Mouse (Mus musculus) heart, postnatal 0 days (tissue): ENCODE results near the gene Larp4.

Experiments used
- CTCF ChIP-seq: IDR thresholded peaks from 2 replicates; pipeline ENCODE4 v1.5.1; 2016; ENCODE audit warnings: antibody characterized with exemption, control low read depth, low read depth
- EP300 ChIP-seq: IDR thresholded peaks from 2 replicates; pipeline ENCODE4 v1.6.1; 2016; ENCODE audit warnings: antibody characterized with exemption, low read depth

- TF ChIP-seq CTCF = no peak
- TF ChIP-seq EP300 = no peak
These were observed 88.3 kb downstream of the Larp4 start for GRCm38 (mm10) chr15:100058143-100058542.
